Mouse (Mus musculus) gastrocnemius, adult 18-20 months (tissue): Measurements from ENCODE around the gene Palld. TPM values are rescaled to one million over a fixed set of nuclear protein-coding genes. Genes with fewer than 3 reads are reported as not detected.

ENCODE experiments used
- DNase-seq: peaks from one replicate; pipeline ENCODE4 v3.0.0; 2021; ENCODE audit warnings: low spot score
- total RNA-seq, 2 experiments: library from RNA; stranded (reverse); gene quantifications; 2 replicates each; pipeline ENCODE4 v1.2.3; 2021

Palld gene
- total RNA-seq, 2 experiments from 2014 or later = 42.0 to 57.2 TPM

DNA sequence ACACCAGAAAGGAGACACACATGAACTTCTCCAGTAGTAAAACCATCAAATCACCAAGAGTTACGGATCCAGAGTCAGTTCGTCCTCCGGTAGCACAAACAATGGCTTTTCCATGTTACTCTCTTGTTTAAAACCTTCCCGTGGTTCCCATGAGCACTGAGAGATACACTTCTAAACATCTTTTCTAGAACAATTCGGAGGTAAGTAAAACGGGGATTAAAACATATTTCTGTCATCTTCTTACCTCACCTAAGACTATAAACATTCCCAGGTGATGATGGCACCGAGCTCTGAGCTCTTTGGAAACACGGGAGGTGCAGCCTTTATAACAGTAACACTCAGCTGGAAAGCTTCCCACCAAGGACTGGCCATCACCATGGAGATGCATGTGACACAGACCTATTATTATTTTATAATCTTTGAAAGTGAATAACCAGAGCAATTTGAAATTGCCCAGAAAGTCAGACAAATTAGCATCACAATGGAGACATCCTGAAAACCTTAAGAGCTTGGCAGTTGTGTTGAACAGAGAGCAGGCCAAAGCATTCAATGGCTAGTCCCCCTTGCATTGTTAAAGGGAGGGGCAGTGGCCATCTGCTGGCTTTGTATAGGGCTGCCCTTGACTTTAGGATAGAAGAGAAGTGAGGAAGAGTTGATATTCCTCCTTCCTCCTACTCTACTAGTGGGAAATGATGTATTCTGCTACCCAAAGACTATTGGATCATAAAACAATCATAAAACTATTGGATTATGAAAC lies 385.6 kb downstream of the Palld start:
- no peak for DNase-seq

DNA sequence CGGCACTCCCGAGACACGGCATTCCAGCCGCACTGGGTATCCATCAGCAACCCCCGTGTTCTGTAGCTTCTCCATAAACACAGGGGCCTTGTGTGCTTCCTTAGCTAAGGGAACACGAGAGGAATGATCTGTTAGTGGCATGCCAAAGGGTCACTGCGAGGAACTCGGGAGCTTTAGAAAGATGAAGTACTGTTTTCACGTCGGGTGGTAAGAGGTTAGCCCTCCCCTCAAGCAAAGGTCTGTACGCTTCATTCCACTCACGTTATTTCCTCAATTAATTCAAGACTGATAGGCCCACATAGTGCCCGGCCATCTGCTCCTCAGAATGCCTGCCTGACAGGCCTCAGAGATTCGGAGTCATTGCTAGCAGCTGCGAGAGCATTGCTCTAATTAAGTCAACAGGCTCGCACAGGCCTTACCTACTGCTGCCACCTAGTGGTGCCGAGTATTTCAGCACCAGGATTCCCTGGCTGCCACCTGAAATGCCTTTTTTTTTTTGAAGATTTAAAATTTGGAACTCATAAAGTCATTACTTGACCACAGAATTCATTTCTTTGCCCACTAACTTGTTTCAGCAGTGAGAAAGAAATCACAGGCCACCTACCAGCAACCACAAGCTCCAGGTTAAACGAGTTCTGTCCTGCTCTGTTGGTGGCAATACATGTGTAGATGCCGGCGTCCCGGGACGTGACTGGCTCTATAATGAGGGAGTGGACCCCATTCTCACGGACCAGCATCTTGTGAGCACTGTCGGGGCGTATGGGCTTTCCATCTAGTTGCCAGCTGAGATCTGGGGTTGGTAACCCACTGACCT lies 386.4 kb downstream of the Palld start:
- DNase-seq = peak; percentile 72

DNA sequence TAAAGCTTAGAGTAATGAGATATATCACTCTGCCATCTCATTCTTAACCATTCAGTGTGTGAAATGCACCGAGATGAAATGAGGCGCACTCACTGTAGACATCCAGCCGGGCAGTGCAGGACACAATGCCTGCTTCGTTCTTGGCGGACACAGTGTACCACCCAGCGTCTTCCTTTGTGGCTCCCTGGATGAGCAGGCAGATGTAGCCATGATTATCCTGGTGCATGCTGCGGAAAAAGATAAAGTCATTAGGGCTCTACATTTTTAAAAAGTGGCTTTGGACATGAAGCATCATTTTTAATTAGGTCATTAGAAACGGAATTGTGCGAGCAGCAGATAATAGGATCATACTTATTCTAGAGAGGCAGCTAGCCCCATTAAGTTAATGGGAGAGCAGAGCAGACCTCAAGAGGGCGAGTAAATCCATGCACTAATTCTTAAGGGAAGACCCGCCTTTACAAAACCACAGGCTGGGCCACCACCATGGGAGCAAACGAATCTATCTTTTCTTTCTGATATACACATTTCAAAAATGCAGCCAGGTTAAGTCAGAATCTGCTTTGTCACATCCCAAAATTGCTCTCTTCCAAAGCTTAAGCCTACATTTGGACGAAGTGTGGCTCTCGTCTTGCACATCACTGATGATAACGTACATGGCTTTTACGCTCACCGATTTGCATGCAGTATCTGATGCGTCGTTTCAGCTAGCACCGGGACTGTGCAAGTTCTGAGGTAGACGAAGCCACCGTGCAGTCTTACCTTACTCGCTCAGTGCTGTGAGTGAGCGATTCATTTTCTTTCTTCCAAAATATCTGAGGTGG lies 387.2 kb downstream of the Palld start:
- DNase-seq = no peak

DNA sequence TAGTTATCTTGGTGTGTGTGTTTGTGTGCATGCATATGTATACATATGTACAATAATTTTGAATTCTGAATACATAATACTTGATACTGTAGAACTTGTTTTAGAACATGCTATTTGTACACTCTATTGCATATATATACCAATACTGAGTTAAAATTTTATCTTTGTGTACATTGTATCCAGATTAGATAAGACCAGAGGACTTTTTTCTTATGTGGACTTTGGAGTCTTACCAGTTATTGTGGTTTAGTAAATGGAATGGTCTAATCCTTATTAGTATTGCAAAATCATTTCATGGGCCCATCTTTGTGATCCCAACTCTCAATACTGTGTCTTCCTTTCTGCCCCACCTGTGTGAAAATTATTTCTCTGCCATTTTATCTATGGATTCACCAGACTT lies 400.2 kb downstream of the Palld start:
- no peak for DNase-seq

DNA sequence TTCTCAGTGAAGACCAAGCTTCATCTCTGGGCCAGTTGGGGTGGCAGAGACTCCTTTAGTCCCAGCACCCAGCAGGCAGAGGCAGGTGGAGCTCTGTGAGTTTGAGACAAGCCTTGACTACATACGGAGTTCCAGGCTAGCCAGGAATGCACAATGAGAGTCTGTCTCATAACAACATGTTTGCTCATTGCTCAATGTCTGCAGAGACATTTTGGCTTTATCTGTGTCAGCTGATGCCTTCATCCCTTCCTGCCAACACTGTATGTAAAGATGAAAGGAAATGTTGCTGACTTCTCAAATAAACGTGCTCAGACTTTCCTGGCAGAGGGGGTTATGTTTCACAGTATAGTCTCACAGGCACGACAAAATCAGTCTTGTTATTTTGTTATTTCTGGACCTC lies 401.6 kb downstream of the Palld start:
- DNase-seq = no peak

DNA sequence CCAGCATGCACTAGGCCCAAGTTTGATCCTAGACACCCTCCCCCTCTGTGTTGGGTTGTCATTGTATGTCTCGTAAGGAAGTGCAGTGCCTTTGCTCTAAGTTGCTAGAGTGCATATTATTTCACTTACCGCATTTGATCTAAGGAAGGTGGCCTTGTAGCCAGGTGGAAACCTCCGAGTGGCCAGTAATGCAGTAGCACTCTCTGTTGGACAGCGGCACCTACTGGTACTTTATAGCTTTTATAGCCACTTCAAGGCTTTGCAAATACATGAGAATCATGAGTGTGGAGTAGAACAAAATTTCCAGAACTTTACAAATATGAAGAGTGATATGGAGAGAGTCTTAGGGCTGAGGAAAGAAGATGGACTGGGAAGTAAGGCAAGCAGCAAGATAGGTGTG lies 403.5 kb downstream of the Palld start:
- DNase-seq = no peak

DNA sequence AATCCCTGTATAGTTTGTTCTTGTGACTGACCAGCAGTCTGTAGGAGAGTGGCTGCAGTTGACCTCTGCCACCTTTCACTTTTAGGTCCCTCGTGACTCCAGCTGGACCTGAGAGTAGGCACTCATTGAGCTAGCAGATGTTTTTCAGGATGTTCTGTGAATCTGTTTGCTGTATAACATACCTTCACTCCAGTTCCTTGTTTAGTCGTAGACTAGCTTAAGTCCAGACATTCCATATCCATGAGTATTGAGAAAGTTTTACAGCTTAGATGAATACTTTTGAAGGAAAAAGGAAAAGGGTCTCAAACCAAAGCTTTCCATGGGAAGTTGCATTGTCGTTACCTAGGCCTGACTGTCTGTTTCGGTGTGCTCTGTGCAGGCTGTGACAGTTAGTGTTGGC lies 405.4 kb downstream of the Palld start:
- DNase-seq = no peak

DNA sequence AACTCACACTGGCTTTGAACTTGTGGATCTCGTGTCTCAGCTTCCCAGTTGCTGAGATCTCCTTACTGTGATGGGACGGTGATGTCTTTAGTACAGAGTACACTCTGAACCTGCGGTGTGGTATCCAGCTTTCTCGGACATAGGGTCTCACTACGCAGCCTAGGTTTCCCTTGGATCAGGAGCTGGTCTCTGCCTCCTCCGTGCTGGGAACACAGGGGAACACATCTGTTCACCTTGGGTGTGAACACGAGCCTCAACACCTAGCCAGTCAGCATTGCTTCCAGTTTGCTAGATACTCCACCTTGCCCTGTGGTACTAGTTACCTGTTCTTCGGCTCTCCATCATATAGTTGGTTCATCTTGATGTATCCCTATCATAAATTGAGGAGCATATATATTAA lies 413.9 kb downstream of the Palld start:
- no peak for DNase-seq

DNA sequence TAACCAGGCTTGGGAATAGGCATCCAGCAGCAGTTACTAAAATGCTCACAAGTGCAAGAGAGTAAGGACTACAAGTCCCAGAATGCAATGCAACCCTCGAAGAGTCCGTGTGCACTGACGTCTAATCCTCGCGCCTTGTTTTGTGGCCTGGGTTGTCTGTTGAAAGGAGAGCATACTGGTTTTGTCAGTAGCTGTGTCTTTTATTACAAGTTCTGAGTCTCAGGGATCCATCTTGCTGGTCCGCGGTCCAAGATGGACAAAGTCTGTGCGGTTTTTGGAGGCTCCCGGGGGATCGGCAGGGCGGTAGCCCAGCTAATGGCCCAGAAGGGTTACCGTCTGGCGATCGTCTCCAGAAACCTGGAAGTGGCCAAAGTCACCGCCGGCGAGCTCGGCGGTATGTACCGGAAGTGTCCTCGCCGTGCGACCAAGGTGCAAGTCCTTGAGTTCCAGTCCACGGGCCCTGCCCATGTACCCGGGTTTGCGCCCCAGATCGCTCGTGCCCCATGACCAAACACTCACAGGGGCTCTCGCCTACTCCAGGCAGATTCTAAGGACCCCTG lies 414.8 kb downstream of the Palld start, which contains the start of gene Cbr4:
Cbr4 (plus strand) TSS at position 138 of the 560 bp plus-strand sequence.
- DNase-seq = peak; percentile 92

DNA sequence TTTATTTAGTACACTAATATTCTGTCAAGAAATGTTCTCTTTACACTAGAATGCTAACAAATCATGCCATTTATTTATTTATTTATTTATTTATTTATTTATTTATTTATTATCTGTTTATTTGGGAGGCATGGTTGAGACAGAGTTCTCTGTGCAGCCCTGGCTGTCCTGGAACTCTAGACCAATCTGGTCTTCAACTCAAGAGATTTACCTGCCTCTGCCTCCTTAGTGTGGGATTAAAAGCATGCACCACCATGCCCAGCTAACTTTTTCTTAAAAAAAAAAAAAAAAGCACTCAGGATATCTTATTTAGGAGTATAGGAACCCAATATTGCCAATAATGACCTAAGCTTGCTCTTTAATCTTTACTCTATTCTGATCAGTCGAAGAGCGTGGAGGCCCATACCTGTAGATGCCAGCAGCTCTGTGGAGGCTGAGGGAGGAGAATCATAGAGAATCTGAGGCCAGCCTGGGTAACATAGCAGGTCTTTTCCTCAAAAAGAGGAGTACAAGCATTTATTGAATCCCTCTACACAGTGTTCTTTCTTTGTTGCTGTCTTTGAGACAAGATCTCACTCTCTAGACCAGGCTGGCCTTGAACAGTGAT lies 415.5 kb downstream of the Palld start:
- no peak for DNase-seq

DNA sequence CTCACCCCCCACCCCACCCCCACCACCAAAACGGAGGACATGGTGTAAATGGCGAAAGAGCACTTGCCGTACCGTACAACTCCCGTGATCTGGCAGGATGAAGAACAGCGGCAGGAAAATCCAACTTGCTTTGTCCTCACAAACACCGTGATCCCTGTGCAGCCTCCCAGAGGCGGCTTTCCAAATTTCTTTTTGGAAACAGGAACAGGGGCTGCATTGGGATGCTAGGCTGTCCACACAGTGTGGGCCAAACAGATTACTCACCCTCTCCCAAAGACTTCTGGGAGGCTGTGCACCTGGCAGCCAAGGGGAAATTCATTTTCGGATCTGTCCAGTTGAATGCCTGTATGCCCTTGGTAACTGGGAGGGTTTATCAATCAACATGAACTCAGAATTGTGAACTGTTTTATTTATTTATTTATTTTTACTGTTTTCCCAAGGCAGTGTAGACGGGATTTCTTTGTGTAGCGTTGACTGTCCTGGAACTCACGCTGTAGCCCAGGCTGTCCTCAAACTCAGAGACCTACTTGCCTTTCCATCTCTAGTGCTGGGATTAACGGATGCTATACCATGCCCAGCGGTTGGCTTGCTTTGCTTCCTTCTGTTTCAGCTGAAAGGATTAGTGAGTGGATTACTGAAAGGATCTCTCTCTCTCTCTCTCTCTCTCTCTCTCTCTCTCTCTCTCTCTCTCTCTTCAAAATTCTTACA lies 422.1 kb downstream of the Palld start:
- peak; percentile 39 for DNase-seq

DNA sequence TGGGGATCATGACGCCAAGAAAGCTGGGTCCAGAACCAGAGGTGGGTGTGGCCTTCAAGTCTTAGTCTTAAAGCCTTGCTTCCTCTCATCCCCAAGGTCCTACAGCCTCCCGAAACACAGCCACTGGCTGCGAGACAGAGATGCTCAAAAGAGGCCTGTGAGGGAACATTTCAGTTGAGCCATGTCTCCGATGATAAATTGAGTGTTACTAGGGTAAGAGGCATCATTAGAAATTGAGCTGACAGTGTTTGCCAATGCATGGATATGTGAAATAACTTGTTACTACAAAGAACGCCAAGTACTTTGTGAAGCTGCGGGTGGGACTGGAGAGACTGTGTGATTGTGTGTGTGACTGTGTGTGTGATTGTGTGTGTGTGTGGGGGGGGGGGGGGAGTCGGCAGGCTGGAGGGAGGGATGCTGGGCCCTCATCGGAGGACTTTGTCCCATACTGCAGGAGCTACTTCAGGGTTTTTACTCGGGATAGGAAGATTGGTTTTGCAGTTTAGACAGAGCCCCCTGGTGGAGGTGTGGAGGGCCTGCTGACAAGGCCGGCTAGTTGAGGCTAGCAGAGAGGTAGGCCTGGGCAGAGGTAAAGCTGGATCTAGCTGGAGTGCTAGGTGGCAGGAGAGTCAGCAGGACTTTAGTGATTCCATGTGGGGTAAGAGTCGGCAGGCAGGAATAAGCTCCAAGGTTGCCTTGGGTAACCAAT lies 422.8 kb downstream of the Palld start:
- DNase-seq = peak; percentile 56

DNA sequence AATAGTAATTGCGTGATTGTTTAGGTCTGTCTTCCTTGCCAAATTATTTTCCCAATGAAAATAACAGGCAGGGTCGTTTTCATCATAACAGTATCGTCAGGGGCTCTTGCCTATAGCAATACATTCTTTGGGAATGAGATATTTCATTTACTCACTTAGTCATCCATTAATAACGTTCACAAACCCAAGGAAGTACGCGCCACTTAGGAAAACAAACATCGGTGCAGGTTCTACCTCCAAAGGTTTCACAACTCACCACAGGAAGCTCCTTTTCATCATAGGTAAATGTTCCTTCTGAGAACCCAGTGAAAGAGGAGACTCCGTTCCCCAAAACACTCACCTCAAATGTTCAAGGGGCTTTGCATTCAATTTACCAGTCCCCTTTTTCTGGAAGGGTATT lies 423.7 kb downstream of the Palld start:
- DNase-seq = no peak

DNA sequence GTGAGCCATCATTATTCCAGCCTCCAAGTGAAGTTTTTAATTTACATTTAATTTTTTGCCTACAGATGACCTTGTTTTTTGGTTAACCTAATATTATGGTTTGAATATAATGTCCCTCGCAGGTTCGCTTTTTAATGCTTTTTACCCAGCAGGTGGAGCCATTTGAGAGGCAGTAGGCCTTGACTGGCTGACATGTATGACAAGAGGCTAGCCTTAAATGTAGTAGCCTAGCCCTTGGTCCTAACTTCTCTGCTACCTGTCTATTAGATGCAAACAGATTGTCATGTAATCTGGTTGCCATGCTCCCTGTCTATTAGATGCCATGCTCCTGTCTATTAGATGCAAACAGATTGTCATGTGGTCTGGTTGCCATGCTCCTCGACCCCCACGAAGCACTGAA lies 424.3 kb downstream of the Palld start:
- no peak for DNase-seq

DNA sequence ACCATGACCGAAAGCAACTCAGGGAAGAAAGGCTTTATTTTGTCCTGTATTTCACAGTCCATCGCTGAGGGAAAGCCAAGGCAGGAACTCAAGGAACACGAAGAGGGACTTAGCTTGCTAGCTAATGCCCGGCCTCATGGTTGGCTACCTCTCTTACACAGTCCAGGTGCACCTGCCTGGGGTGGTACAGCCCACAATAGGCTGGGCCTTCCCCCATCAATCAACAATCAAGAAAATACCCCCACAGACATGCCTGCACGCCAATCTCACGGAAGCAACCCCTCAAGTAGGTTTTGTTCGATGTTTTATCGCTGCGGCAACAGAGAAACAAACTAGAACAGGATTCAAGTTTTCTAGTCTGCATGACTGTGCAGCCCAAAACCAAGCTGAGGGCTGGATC lies 426.3 kb downstream of the Palld start:
- no peak for DNase-seq

DNA sequence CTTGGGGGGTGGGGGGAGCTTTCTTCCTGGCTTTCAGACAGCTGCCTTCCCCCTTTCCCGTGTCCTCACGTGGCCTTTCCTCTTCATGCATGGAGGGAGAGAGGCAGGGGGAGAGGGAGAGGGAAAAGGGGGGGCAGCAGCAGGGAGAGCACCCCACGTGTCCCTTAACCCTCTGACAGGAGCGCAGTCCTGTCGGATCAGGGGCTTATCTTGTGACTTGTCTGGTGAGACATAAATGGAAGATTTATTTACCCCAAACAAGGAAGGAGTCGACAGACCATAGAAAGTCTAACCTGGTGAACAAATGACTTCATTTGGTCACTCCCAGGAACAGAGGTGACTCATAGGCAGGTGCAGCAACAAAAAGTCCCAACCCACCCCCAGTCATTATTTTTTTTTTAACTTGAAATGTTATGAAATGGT lies 427.2 kb downstream of the Palld start:
- DNase-seq = no peak

DNA sequence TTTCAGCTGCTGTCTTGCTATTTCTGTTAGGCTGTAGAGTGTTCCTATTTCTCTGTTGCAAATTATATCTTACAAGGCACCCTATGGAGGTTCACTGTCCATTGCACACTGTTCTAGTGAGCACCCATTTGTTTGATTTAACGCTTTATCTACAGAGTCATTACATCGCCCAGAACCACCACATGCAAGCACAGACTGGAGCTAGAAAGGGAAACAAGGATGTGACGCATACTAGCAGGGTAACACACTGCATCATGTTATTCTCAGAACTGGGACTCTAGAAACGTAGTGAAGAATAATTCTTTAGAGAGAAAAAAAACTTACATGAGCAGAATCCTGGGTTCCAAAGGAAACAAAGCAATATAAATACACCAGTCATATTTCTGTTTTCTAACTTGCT lies 432.3 kb downstream of the Palld start:
- DNase-seq = no peak

DNA sequence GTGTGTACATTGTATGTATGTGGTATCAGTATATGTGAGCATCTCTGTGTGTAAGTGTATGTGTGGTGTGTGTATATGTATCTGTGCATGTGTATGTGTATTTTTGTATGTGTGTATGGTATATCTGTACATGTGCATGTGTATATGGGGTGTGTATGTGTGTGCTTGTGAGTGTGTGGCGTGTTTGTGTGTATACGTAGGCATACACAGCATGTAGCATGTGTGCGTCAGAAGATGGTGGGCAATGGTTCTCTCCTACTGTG lies 435.0 kb downstream of the Palld start:
- no peak for DNase-seq

DNA sequence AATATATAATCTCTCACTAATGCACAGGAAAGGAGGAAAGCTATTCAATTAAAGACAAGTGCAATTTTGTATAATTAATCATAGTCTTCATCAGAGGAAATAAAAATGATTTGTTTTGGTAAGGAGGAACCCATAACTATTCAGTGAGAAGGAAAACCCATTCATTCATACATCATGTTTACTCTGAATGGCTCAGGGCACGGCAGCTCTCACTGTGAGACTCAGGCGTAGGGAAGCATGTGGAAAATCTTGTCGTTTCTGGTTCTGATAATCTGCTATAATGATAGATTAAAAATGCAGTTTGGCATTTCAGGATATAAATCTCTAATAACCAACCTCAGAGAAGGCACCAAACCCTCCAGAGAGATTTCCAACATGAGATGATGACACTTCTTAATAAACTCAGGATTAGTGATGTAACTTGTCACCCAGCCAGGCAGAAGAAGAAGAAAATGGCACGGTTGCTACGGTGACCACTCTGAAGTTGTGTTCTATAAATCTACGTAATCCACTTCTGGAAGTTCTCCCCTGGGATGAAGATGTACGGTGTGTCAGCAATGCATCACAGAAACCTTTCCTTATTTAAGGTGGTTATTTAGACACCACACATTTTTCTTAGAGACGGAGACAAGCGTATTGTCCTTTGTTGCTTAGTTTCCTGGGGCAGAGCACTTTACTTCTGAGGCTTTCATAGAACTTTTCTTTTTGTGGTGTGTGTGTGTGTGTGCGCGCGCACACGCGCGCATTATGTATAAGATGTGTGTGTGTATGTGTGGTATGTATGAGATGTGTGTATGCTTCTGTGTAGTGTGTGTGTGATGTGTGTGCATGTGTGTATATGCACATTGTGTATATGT lies 435.6 kb downstream of the Palld start:
- no peak for DNase-seq
